Mouse (Mus musculus): ENCODE results near the gene Stil. TPM values are rescaled to one million over a fixed set of nuclear protein-coding genes. Genes with fewer than 3 reads are reported as not detected.

The Stil gene
- total and polyA plus RNA-seq, 2 experiments: 0.06 to 0.09 TPM

DNA sequence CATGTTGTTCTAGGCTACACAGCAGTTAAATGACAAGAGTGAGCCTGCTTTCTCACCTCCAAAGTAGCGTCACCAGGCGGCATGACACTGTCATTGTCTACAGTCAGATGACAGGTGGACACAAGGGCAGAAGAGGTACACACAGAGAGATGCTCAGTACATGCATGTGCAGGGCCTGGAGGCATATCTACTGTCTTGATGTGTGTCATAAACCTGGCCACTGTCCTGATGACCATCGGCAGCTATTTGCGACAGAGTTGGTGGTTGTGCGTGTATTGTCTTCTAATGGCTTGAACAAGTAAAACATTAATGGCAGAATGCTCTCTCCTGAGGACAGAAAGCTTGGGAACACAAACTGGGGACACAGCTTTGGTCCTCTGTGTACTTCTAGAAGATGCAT lies 51.3 kb downstream of the Stil start:
- no peaks in the 10 kb centered on the region for H3K36me3 ChIP-seq (ENCODE audit: control insufficient read depth, insufficient read depth, low read length)
- peaks cover 2% of the 10 kb centered on the region; the same call in 1 of the 2 replicates for H3K4me1 ChIP-seq (ENCODE audit: control insufficient read depth, insufficient read depth, low read length)
- WGBS: 75% methylated on average over 5 of the region's 5 CpGs
- H3K27ac ChIP-seq (replicated peaks; ENCODE audit: insufficient read depth, low read depth, low read length): no peak overlapping the region
- no peaks in the 10 kb centered on the region for H3K79me2 ChIP-seq (ENCODE audit: control insufficient read depth, insufficient read depth, low read length)
- H3K27me3 ChIP-seq (ENCODE audit: control insufficient read depth, insufficient read depth, low read length): peaks cover 13% of the 10 kb centered on the region
- DNase-seq (ENCODE audit: extremely low read depth, low read depth, low spot score): no peak
- no peak overlapping the region for H3K4me3 ChIP-seq (ENCODE audit: insufficient read depth, low read depth, low read length)
- no peak overlapping the region for H3K9ac ChIP-seq (ENCODE audit: low read depth, low read length)
- TF ChIP-seq CTCF (IDR thresholded peaks at IDR 0.05; ENCODE audit: low read depth, low read length) (no peak), POLR2A (IDR thresholded peaks at IDR 0.05; ENCODE audit: extremely low read depth, insufficient read depth, low read length) (no peak)

DNA sequence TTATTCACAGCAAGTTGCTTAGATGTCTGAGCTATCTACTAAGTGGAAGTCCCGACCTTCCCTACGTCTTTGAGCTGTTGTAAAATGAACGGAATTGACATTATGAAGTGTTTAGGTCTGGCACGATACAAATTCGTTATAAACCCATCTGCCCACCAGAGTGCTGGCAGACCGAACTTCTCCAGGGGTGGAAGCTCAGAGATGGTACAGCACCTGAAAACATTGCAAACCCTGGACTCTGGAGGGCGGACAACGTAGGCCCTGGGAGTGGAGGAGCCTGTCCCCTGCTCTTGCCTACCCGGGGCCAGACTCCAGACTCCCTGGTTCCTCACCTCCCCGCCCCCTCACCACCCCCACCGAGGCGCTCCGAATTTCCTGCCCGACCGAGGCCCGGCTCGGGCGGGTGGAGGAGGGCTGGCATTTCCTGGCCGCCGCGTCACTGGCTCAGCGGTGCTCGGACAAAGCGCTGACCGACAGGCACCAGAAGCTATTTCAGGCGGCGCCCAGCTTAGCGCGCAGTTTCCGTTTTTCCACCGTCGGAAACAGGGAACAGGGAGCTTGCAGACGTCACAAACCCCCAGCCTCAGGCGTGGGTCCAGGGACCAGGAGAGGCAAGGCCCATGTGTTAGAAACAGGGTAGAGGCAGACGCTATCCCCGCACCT lies 52.5 kb downstream of the Stil start:
- Histone ChIP-seq H3K9ac (ENCODE audit: low read depth, low read length) (peak overlapping the region; percentile 28), H3K4me3 (ENCODE audit: insufficient read depth, low read depth, low read length) (no peak overlapping the region), H3K27me3 (ENCODE audit: control insufficient read depth, insufficient read depth, low read length) (peaks cover 21% of the 10 kb centered on the region), H3K27ac (replicated peaks; ENCODE audit: insufficient read depth, low read depth, low read length) (peak overlapping the region; percentile 63), H3K4me1 (ENCODE audit: control insufficient read depth, insufficient read depth, low read length) (peaks cover 5% of the 10 kb centered on the region; the same call in 1 of the 2 replicates), H3K36me3 (ENCODE audit: control insufficient read depth, insufficient read depth, low read length) (no peaks in the 10 kb centered on the region), H3K79me2 (ENCODE audit: control insufficient read depth, insufficient read depth, low read length) (no peaks in the 10 kb centered on the region)
- TF ChIP-seq POLR2A (IDR thresholded peaks at IDR 0.05; ENCODE audit: extremely low read depth, insufficient read depth, low read length) (no peak), CTCF (IDR thresholded peaks at IDR 0.05; ENCODE audit: low read depth, low read length) (no peak)
- DNase-seq (ENCODE audit: extremely low read depth, low read depth, low spot score): no peak
- 3% methylated on average over 36 of the region's 36 CpGs for WGBS

DNA sequence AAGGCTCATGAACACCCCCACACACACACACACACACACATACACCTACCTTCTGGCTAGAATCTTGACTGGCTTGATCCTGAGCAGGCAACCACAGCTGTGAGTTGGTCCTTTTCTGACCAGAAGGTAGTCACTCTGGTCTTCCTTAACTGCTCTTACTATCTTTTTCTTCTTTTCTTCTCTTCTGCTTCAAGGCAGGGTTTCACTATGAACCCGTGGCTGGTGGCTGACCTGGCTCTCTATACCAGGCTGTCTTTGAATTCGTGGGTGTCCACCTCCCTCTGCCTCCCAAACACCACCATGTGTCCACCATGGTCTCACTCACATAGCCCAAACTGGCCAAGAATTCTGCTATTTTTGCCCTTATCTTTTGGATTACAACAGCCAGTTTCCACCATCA lies 55.1 kb downstream of the Stil start:
- Histone ChIP-seq H3K27me3 (ENCODE audit: control insufficient read depth, insufficient read depth, low read length) (peaks cover 32% of the 10 kb centered on the region), H3K27ac (replicated peaks; ENCODE audit: insufficient read depth, low read depth, low read length) (no peak overlapping the region), H3K9ac (ENCODE audit: low read depth, low read length) (no peak overlapping the region), H3K36me3 (ENCODE audit: control insufficient read depth, insufficient read depth, low read length) (no peaks in the 10 kb centered on the region), H3K79me2 (ENCODE audit: control insufficient read depth, insufficient read depth, low read length) (no peaks in the 10 kb centered on the region), H3K4me1 (ENCODE audit: control insufficient read depth, insufficient read depth, low read length) (peaks cover 5% of the 10 kb centered on the region; the same call in 1 of the 2 replicates), H3K4me3 (ENCODE audit: insufficient read depth, low read depth, low read length) (no peak overlapping the region)
- no peak for DNase-seq (ENCODE audit: extremely low read depth, low read depth, low spot score)
- no peak for TF ChIP-seq POLR2A (IDR thresholded peaks at IDR 0.05; ENCODE audit: extremely low read depth, insufficient read depth, low read length)
- no peak for TF ChIP-seq CTCF (IDR thresholded peaks at IDR 0.05; ENCODE audit: low read depth, low read length)
- 36% methylated on average over 2 of the region's 2 CpGs for WGBS

DNA sequence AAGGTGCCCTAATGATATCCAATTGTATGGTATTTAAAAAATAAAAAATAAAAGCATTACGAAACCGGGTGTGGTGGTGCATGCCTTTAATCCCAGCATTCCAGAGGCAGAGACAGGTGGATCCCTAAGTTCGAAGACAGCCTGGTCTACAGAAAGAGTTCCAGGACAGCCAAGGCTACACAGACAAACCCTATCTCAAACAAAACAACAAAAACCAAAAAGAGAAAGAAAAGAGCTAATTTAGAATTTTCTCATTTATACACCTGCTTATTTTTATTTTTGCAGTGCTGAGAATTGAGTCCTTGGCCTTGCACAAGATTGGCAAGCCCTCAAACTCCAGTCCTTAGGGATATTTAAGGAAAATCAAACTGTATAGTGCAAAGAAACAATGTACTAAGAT lies 55.7 kb downstream of the Stil start:
- H3K79me2 ChIP-seq (ENCODE audit: control insufficient read depth, insufficient read depth, low read length): no peaks in the 10 kb centered on the region
- no peak overlapping the region for H3K9ac ChIP-seq (ENCODE audit: low read depth, low read length)
- H3K27me3 ChIP-seq (ENCODE audit: control insufficient read depth, insufficient read depth, low read length): peaks cover 36% of the 10 kb centered on the region
- H3K4me3 ChIP-seq (ENCODE audit: insufficient read depth, low read depth, low read length): no peak overlapping the region
- WGBS: 36% methylated on average over 3 of the region's 3 CpGs
- H3K36me3 ChIP-seq (ENCODE audit: control insufficient read depth, insufficient read depth, low read length): no peaks in the 10 kb centered on the region
- no peak for TF ChIP-seq CTCF (IDR thresholded peaks at IDR 0.05; ENCODE audit: low read depth, low read length)
- TF ChIP-seq POLR2A (IDR thresholded peaks at IDR 0.05; ENCODE audit: extremely low read depth, insufficient read depth, low read length): no peak
- H3K27ac ChIP-seq (replicated peaks; ENCODE audit: insufficient read depth, low read depth, low read length): no peak overlapping the region
- no peak for DNase-seq (ENCODE audit: extremely low read depth, low read depth, low spot score)
- peaks cover 5% of the 10 kb centered on the region; the same call in 1 of the 2 replicates for H3K4me1 ChIP-seq (ENCODE audit: control insufficient read depth, insufficient read depth, low read length)

DNA sequence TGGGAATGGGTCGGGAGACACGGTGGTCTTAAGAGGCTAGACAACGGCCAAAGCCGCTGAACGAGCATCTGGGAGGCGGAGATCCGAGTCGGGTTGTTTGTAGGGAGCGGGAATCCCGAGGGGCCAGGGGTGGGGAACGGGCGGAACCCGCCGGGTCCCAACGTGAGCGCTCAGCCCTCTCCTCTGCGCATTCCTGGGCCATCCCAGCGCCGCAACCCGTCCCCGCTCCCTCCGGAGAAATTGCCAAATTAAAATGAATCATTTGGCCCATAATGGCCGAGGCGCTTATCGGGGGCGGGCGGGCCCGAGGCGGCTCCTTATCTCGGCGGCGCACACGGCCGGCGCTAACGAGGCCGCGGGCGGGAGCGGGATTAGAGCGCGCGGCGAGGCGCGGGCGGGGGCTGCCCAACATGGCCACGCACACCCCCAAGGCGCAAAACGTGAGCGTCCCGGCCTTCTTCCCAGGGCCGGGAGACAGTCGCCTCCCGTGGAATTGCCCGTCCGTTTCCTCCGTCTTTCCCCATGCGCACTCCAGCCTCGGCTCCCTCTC lies 56.5 kb downstream of the Stil start, which contains the start of gene Tal1:
Gene Tal1, plus strand, starts transcription at position 56 of the 550 bp plus-strand sequence.
- H3K27ac ChIP-seq (replicated peaks; ENCODE audit: insufficient read depth, low read depth, low read length): peak within 1 kb of the TSS; percentile 57
- no peaks in the 10 kb centered on the region for H3K79me2 ChIP-seq (ENCODE audit: control insufficient read depth, insufficient read depth, low read length)
- H3K9ac ChIP-seq (ENCODE audit: low read depth, low read length): peak within 1 kb of the TSS; percentile 43
- H3K4me3 ChIP-seq (ENCODE audit: insufficient read depth, low read depth, low read length): peak within 1 kb of the TSS; percentile 60
- no peak for DNase-seq (ENCODE audit: extremely low read depth, low read depth, low spot score)
- H3K36me3 ChIP-seq (ENCODE audit: control insufficient read depth, insufficient read depth, low read length): no peaks in the 10 kb centered on the region
- peaks cover 5% of the 10 kb centered on the region; the same call in 1 of the 2 replicates for H3K4me1 ChIP-seq (ENCODE audit: control insufficient read depth, insufficient read depth, low read length)
- peaks cover 37% of the 10 kb centered on the region for H3K27me3 ChIP-seq (ENCODE audit: control insufficient read depth, insufficient read depth, low read length)
- TF ChIP-seq CTCF (IDR thresholded peaks at IDR 0.05; ENCODE audit: low read depth, low read length): no peak
- TF ChIP-seq POLR2A (IDR thresholded peaks at IDR 0.05; ENCODE audit: extremely low read depth, insufficient read depth, low read length): no peak
- 3% methylated on average over 60 of the region's 60 CpGs for WGBS

All from liver, adult 2 months (tissue).